Mouse (Mus musculus) MEL (cell line): ENCODE data around the gene Slc4a1. TPM values are rescaled to one million over a fixed set of nuclear protein-coding genes. Genes with fewer than 3 reads are reported as not detected.

Experiments used
- DNase-seq: peaks from one replicate; pipeline ENCODE4 v3.0.0; 2011; ENCODE audit warnings: low read depth, low spot score
- H3K27ac ChIP-seq: 2 replicates; pipeline ENCODE4 v1.5.1; 2012; ENCODE audit warnings: low read depth, mild to moderate bottlenecking, control low read depth, low read length, moderate library complexity; ENCODE audit not compliant: control insufficient read depth
- H3K27me3 ChIP-seq, 2 experiments: fragments of 150-350 bp in 1 of 2; sonication (generic) in 1 of 2; 2 replicates each; pipeline ENCODE4 v1.6.1; 2012; ENCODE audit warnings: low read length in 2 of 2, mild to moderate bottlenecking in 2 of 2, improper control_type of control experiment in 1 of 2, moderate library complexity in 1 of 2; ENCODE audit not compliant: insufficient read depth in 2 of 2, control insufficient read depth in 1 of 2
- H3K36me3 ChIP-seq, 2 experiments: 2 replicates each; pipeline ENCODE4 v1.6.1; 2012 to 2014; ENCODE audit warnings: low read length in 2 of 2, improper control_type of control experiment in 1 of 2, inconsistent platforms in 1 of 2, mild to moderate bottlenecking in 1 of 2; ENCODE audit not compliant: insufficient read depth in 2 of 2, control insufficient read depth in 1 of 2
- H3K4me1 ChIP-seq, 2 experiments: fragments of 150-350 bp in 1 of 2; sonication (generic) in 1 of 2; 2 replicates each; pipeline ENCODE4 v1.6.1; 2012; ENCODE audit warnings: low read length in 2 of 2, improper control_type of control experiment in 1 of 2, mild to moderate bottlenecking in 1 of 2; ENCODE audit not compliant: insufficient read depth in 2 of 2, control insufficient read depth in 1 of 2
- H3K4me3 ChIP-seq, 2 experiments: fragments of 150-350 bp in 1 of 2; sonication (generic) in 1 of 2; 2 replicates each; pipeline ENCODE4 v1.5.1; 2012; ENCODE audit warnings: low read depth in 2 of 2, low read length in 2 of 2, mild to moderate bottlenecking in 2 of 2, moderate library complexity in 2 of 2, control low read depth in 1 of 2, improper control_type of control experiment in 1 of 2; ENCODE audit not compliant: control insufficient read depth in 1 of 2, insufficient read depth in 1 of 2
- H3K79me2 ChIP-seq: 2 replicates; pipeline ENCODE4 v1.6.1; 2012; ENCODE audit warnings: mild to moderate bottlenecking, low read length, moderate library complexity; ENCODE audit not compliant: control insufficient read depth, poor library complexity, insufficient read depth
- H3K9ac ChIP-seq: 2 replicates; pipeline ENCODE4 v1.6.1; 2012; ENCODE audit warnings: low read depth, mild to moderate bottlenecking, control low read depth, low read length, moderate library complexity; ENCODE audit not compliant: control insufficient read depth, poor library complexity, severe bottlenecking
- H3K9me3 ChIP-seq: fragments of 150-350 bp; sonication (generic); replicated peaks from 2 replicates; pipeline ENCODE4 v1.6.1; 2012; ENCODE audit warnings: mild to moderate bottlenecking, low read length, improper control_type of control experiment, moderate library complexity; ENCODE audit not compliant: insufficient read depth
- BHLHE40 ChIP-seq: IDR thresholded peaks from 2 replicates; pipeline ENCODE4 v1.6.1; 2012; ENCODE audit warnings: low read depth, mild to moderate bottlenecking, inconsistent platforms, low read length, improper control_type of control experiment, borderline replicate concordance
- CHD1 ChIP-seq: IDR thresholded peaks from 2 replicates; pipeline ENCODE4 v1.6.1; 2012; ENCODE audit warnings: low read depth, mild to moderate bottlenecking, inconsistent platforms, low read length, improper control_type of control experiment
- ELF1 ChIP-seq: IDR thresholded peaks from 2 replicates; pipeline ENCODE4 v1.6.1; 2014; ENCODE audit warnings: low read depth, mild to moderate bottlenecking, inconsistent platforms, low read length, improper control_type of control experiment, moderate library complexity
- GABPA ChIP-seq: IDR thresholded peaks from 2 replicates; pipeline ENCODE4 v1.6.1; 2012; ENCODE audit warnings: low read depth, mild to moderate bottlenecking, inconsistent platforms, low read length, improper control_type of control experiment, moderate library complexity
- GATA1 ChIP-seq: IDR thresholded peaks from 2 replicates; pipeline ENCODE4 v1.6.1; 2011; ENCODE audit warnings: low read depth, low read length, improper control_type of control experiment
- KAT2A ChIP-seq: conservative IDR thresholded peaks from 2 replicates; pipeline ENCODE4 v1.6.1; 2012; ENCODE audit warnings: low read depth, low read length, improper control_type of control experiment, inconsistent platforms
- MAFK ChIP-seq: IDR thresholded peaks from 2 replicates; pipeline ENCODE4 v1.6.1; 2011; ENCODE audit warnings: low read depth, mild to moderate bottlenecking, low read length, improper control_type of control experiment, borderline replicate concordance
- MAX ChIP-seq: IDR thresholded peaks from 2 replicates; pipeline ENCODE4 v1.6.1; 2011; ENCODE audit warnings: low read length, improper control_type of control experiment
- MAZ ChIP-seq: IDR thresholded peaks from 2 replicates; pipeline ENCODE4 v1.6.1; 2012; ENCODE audit warnings: low read depth, mild to moderate bottlenecking, inconsistent platforms, low read length, improper control_type of control experiment
- MYC ChIP-seq: IDR thresholded peaks from 2 replicates; pipeline ENCODE4 v1.6.1; 2011; ENCODE audit warnings: low read depth, mild to moderate bottlenecking, low read length, improper control_type of control experiment, moderate library complexity
- POLR2AphosphoS5 ChIP-seq: IDR thresholded peaks from 2 replicates; pipeline ENCODE4 v1.6.1; 2012; ENCODE audit warnings: low read depth, borderline replicate concordance, mild to moderate bottlenecking, inconsistent platforms, low read length, moderate library complexity, mixed read lengths
- RAD21 ChIP-seq: IDR thresholded peaks from 2 replicates; pipeline ENCODE4 v1.6.1; 2011; ENCODE audit warnings: mild to moderate bottlenecking, low read depth, low read length, improper control_type of control experiment
- RCOR1 ChIP-seq: IDR thresholded peaks from 2 replicates; pipeline ENCODE4 v1.6.1; 2012; ENCODE audit warnings: low read depth, mild to moderate bottlenecking, inconsistent platforms, low read length, improper control_type of control experiment
- SMC3 ChIP-seq: IDR thresholded peaks from 2 replicates; pipeline ENCODE4 v1.6.1; 2011; ENCODE audit warnings: low read depth, low read length, improper control_type of control experiment
- TAL1 ChIP-seq: IDR thresholded peaks from 2 replicates; pipeline ENCODE4 v1.6.1; 2012; ENCODE audit warnings: mild to moderate bottlenecking, inconsistent platforms, low read length, moderate library complexity, mixed read lengths
- TBP ChIP-seq: IDR thresholded peaks from 2 replicates; pipeline ENCODE4 v1.8.0; 2011; ENCODE audit warnings: low read depth, low read length, improper control_type of control experiment
- ZC3H11A ChIP-seq: IDR thresholded peaks from 2 replicates; pipeline ENCODE4 v1.6.1; 2012; ENCODE audit warnings: low read depth, mild to moderate bottlenecking, inconsistent platforms, low read length, improper control_type of control experiment
- ZKSCAN1 ChIP-seq: IDR thresholded peaks from 2 replicates; pipeline ENCODE4 v1.6.1; 2012; ENCODE audit warnings: low read depth, mild to moderate bottlenecking, inconsistent platforms, low read length, improper control_type of control experiment, moderate library complexity
- polyA plus RNA-seq, 2 experiments: library from polyadenylated mRNA; stranded (reverse) in 1 of 2; unstranded in 1 of 2; fragments of >175 nt in 1 of 2; fragments of >200 nt in 1 of 2; gene quantifications; 2 replicates each; pipeline versions ENCODE4 v1.2.1 to v1.2.4; 2012; ENCODE audit warnings: low replicate concordance in 2 of 2, low read depth in 1 of 2; ENCODE audit not compliant: insufficient read length in 2 of 2, insufficient read depth in 1 of 2, missing spikeins in 1 of 2
- total RNA-seq: library from RNA; depleted of rRNA; stranded (reverse); fragments of 300-350 nt; gene quantifications from 2 replicates; pipeline ENCODE4 v1.2.3, GENCODE M21; 2012

Slc4a1 gene
- total and polyA plus RNA-seq, 3 experiments: 0.23 to 0.35 TPM; not detected in 1

- Histone ChIP-seq H3K4me1 (peaks cover 0 to 4% of the 10 kb centered on the region in 2 experiments; a peak in 1 of 4 replicates), H3K79me2 (no peaks in the 10 kb centered on the region), H3K36me3 (no peaks in the 10 kb centered on the region), H3K27ac (no peak overlapping the region), H3K9ac (no peak overlapping the region), H3K9me3 (no peaks in the 10 kb centered on the region), H3K4me3 (no peak overlapping the region), H3K27me3 (peaks cover 4 to 8% of the 10 kb centered on the region in 2 experiments; a peak in 3 of 4 replicates)
- TF ChIP-seq TAL1 (no peak), GABPA (no peak), POLR2AphosphoS5 (no peak), SMC3 (no peak), ZC3H11A (no peak), MAX (no peak), ZKSCAN1 (no peak), BHLHE40 (no peak), ELF1 (no peak), RCOR1 (no peak), MAFK (no peak), KAT2A (no peak), CHD1 (no peak)
- DNase-seq: no peak
These were observed 17.2 kb downstream of the Slc4a1 start for GRCm38 (mm10) chr11:102348771-102349170.

GRCm38 (mm10) chr11:102348101-102348585, 17.9 kb downstream of the Slc4a1 start:
- no peak overlapping the region for H3K4me3 ChIP-seq
- H3K27me3 ChIP-seq: peaks cover 4 to 8% of the 10 kb centered on the region in 2 experiments; a peak in 3 of 4 replicates
- H3K4me1 ChIP-seq: peaks cover 0 to 6% of the 10 kb centered on the region in 2 experiments; a peak in 1 of 4 replicates
- no peak for DNase-seq
- H3K79me2 ChIP-seq: no peaks in the 10 kb centered on the region
- TF ChIP-seq TBP: no peak
- no peak for TF ChIP-seq RAD21
- TF ChIP-seq GATA1: no peak
- H3K36me3 ChIP-seq: no peaks in the 10 kb centered on the region
- H3K9ac ChIP-seq: no peak overlapping the region
- H3K27ac ChIP-seq: no peak overlapping the region
- no peaks in the 10 kb centered on the region for H3K9me3 ChIP-seq

GRCm38 (mm10) chr11:102347683-102348082, 18.3 kb downstream of the Slc4a1 start:
- Histone ChIP-seq H3K9me3 (no peaks in the 10 kb centered on the region), H3K4me1 (peaks cover 0 to 6% of the 10 kb centered on the region in 2 experiments; a peak in 1 of 4 replicates)
- TF ChIP-seq MAZ: no peak
- TF ChIP-seq GABPA: no peak
- no peak for TF ChIP-seq RCOR1
- TF ChIP-seq CHD1: no peak
- TF ChIP-seq MYC: no peak
- TF ChIP-seq, all 39 proteins: peak for 0
- no peak for DNase-seq
- Histone ChIP-seq H3K36me3 (no peaks in the 10 kb centered on the region), H3K27me3 (peaks cover 4 to 6% of the 10 kb centered on the region in 2 experiments; a peak in 3 of 4 replicates), H3K27ac (no peak overlapping the region), H3K9ac (no peak overlapping the region), H3K79me2 (no peaks in the 10 kb centered on the region), H3K4me3 (no peak overlapping the region)
